Mouse (Mus musculus) B cell, adult 2 months (primary cell): ENCODE measurements at regions not wholly inside any gene's neighbourhood (a gene's known extent, or its start where the extent isn't known, plus 50 kb on each side); places are given as distances from the start of the nearest gene placed in this dataset.

Source experiments
- DNase-seq, 2 experiments: peaks; one replicate each; pipeline ENCODE4 v3.0.0; 2022

GRCm38 (mm10) chr13:101625922-101626321 is 142.1 kb downstream of the Pik3r1 start:
- DNase-seq = no peak

GRCm38 (mm10) chr13:101624179-101624581 is 143.8 kb downstream of the Pik3r1 start:
- no peak for DNase-seq

GRCm38 (mm10) chr13:101622649-101623048 is 145.4 kb downstream of the Pik3r1 start:
- DNase-seq = no peak

- no peak for DNase-seq
These were observed 147.4 kb downstream of the Pik3r1 start for GRCm38 (mm10) chr13:101620660-101621059.

- DNase-seq = no peak
These were observed 148.9 kb downstream of the Pik3r1 start for GRCm38 (mm10) chr13:101619154-101619553.

- DNase-seq = no peak
These were observed 155.2 kb downstream of the Pik3r1 start for GRCm38 (mm10) chr13:101612786-101613185.

GRCm38 (mm10) chr13:101611725-101612124 is 156.3 kb downstream of the Pik3r1 start:
- no peak for DNase-seq

GRCm38 (mm10) chr13:101606184-101606730 is 161.8 kb downstream of the Pik3r1 start:
- DNase-seq = no peak

GRCm38 (mm10) chr13:101605685-101606084 is 162.3 kb downstream of the Pik3r1 start:
- DNase-seq = no peak

- DNase-seq = no peak
These were observed 163.0 kb downstream of the Pik3r1 start for GRCm38 (mm10) chr13:101605051-101605450.

- DNase-seq = no peak
These were observed 169.9 kb downstream of the Pik3r1 start for GRCm38 (mm10) chr13:101598126-101598485.

GRCm38 (mm10) chr13:101597243-101598125 is 170.5 kb downstream of the Pik3r1 start:
- DNase-seq = no peak

- no peak for DNase-seq
These were observed 173.4 kb downstream of the Pik3r1 start for GRCm38 (mm10) chr13:101594511-101595175.

GRCm38 (mm10) chr13:101592355-101592754 is 175.7 kb downstream of the Pik3r1 start:
- DNase-seq = no peak

- no peak for DNase-seq
These were observed 179.1 kb downstream of the Pik3r1 start for GRCm38 (mm10) chr13:101588905-101589304.

- DNase-seq = no peak
These were observed 181.2 kb downstream of the Pik3r1 start for GRCm38 (mm10) chr13:101586787-101587186.

- no peak for DNase-seq
These were observed 191.5 kb downstream of the Pik3r1 start for GRCm38 (mm10) chr13:101576481-101576880.

- DNase-seq = no peak
These were observed 195.0 kb downstream of the Pik3r1 start for GRCm38 (mm10) chr13:101572809-101573590.

GRCm38 (mm10) chr13:101572246-101572645 is 195.8 kb downstream of the Pik3r1 start:
- no peak for DNase-seq

- no peak for DNase-seq
These were observed 198.0 kb downstream of the Pik3r1 start for GRCm38 (mm10) chr13:101570034-101570433.

- DNase-seq = peak; percentile 29 to 40
These were observed 198.9 kb downstream of the Pik3r1 start for GRCm38 (mm10) chr13:101568985-101569631.

GRCm38 (mm10) chr13:101565323-101565722 is 202.7 kb downstream of the Pik3r1 start:
- DNase-seq = no peak
